Mouse (Mus musculus): ENCODE data around the gene Gprc5a. TPM values are rescaled to one million over a fixed set of nuclear protein-coding genes. Genes with fewer than 3 reads are reported as not detected.

Gene Gprc5a
- total RNA-seq, 2 experiments from 2014 or later, result not detected

DNA sequence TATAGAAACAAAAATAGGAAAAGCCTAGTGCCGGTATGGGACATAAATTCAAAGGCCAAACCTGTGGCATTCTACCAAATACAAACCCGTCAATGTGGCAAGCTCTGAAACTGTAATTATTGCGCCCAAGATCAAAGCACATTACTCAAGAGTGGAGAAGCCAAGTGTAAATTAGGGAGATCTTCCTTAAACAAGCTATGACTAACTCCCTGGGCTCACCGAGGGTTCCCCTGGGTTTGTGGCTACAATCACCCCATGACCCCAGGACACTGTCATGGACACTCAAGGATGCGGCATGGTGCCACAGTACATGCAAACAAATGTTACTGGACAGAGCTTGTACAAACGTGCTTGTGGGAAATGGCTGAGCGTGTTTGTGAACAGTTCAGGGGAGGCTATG is 67.6 kb downstream of the Gprc5a start:
- DNase-seq (ENCODE audit: extremely low spot score in 1 of 2, low spot score in 1 of 2), result no peak

DNA sequence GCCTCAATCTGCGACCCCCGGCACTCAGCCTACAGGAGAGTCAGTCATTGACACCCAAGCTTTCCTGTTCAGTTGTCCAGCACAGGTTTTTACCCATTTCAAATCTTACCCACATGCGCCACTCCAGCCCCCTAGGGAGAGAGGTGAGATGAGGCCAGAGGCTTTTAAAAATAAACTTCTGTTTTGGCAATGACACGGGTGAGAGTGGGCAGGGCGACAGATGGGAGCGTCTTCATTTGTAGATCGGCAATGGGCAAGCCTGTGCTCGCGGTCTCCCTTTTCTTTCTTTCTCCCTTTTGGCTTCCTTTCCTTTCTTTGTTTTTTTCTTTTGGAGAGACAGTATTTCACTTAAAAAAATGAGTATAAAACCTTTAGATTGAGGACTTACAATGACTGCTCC is 68.0 kb downstream of the Gprc5a start:
- no peak for DNase-seq (ENCODE audit: extremely low spot score in 1 of 2, low spot score in 1 of 2)

Other genes starting within 250 kb of the Gprc5a start
- 10 to 100 TPM; 26.6 to 33.1 TPM for gene Crebl2, start 235.5 kb upstream of the Gprc5a start, total RNA-seq (2021)
- gene Gpr19, start 167.1 kb upstream of the Gprc5a start, total RNA-seq (2021), result 10 to 100 TPM; 25.2 to 28.3 TPM
- gene Cdkn1b, start 145.2 kb upstream of the Gprc5a start, total RNA-seq (2021), result 10 to 100 TPM; 51.3 to 51.5 TPM
- 1 to 10 TPM; 2.5 to 2.8 TPM for gene Apold1, start 83.9 kb upstream of the Gprc5a start, total RNA-seq (2021)
- gene Ddx47, start 54.0 kb upstream of the Gprc5a start, total RNA-seq (2021), result 10 to 100 TPM; 54.8 to 55.6 TPM
- not detected for gene Gprc5d, start 52.6 kb downstream of the Gprc5a start, total RNA-seq (2021)
- gene Fam234b, start 132.3 kb downstream of the Gprc5a start, total RNA-seq (2021), result 100 to 1,000 TPM; 156 to 157 TPM
- 10 to 100 TPM; 68.8 to 86.0 TPM for gene Hebp1, start 132.4 kb downstream of the Gprc5a start, total RNA-seq (2021)
- not detected for gene Gsg1, start 188.7 kb downstream of the Gprc5a start, total RNA-seq (2021)
- gene Pbp2, start 244.8 kb downstream of the Gprc5a start, total RNA-seq (2021), result not detected

Data from layer of hippocampus, postnatal 25 days (tissue).